Mouse (Mus musculus): ENCODE measurements around the gene Robo2.
"Not testable (repeated sequence)": the region's sequence is repeated elsewhere in the genome, so short reads cannot be mapped to it uniquely, and the experiment has no call there.

Gene Robo2

DNA sequence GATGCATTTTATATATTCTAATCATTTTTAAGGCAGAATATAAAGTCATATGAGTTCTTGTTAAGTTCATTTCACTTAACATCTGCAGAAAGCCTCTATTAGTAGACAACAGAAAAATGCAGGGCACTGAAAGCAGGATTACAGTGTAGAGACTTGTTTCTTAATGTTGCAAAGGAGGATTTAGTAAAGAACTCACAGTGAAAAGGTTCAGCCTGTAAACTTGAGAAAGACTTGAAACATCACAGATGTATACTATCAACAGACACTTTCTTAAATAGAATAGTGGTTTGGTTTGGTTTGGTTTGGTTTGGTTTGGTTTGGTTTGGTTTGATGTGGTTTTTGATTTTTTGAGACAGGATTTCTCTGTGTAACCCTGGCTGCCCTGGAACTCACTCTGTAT lies 349.7 kb downstream of the Robo2 start:
- DNase-seq, result no peak

DNA sequence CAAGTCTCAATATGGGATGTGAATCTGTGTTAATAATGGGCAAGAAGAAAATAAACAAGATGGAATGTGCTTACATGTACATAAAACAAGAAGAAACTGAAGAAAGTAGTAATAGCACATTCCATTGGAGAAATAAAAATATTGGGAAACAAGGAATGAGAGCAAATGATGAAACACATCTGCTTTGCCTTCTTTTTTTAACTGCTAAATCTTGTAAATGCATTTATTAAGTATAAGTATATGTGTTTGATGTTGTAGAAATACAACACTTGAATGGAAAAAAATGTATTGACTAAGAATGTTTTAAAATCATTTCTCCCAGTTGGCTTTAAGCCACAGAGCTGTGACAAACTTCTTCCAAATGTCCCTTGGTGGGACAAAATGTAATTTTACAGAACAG lies 350.1 kb downstream of the Robo2 start:
- DNase-seq, result no peak

DNA sequence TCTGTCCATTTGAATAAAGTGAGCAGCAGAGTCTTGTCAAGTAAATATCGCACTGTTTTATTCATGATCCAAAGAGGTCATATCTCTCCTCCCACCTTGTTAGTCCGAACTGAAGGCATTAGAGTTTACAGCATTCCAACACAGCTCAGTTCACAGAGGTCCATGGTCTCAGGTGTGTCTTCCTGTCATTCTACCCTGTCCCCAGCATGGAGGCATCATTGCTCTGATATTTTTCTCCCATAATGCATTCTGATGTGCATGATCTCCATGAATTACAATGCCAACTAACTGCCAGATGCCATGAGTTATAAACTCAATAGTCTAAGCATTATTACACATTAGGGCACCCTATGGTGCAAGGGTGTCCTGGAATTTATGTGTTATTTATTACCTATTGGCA lies 354.7 kb downstream of the Robo2 start:
- DNase-seq, result no peak

DNA sequence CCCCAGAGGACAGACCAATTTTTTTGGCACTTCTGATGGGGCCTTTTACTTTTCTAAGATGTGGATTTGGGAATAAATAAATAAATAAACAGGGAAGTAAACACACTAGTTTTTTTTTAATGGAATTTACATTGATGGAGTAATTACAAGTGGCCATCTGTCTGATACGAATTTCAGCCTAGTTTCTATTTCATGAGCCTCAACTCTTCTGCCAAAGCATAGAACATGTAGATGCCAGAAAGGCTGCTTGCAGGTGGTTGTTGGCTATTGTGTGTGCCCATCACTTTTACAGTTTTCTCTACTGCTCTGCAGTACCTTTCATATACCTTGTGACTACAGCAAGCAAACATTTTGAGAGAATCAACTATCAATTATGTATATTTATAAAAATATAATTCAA lies 355.4 kb downstream of the Robo2 start:
- peak; percentile 22 to 23 for DNase-seq

DNA sequence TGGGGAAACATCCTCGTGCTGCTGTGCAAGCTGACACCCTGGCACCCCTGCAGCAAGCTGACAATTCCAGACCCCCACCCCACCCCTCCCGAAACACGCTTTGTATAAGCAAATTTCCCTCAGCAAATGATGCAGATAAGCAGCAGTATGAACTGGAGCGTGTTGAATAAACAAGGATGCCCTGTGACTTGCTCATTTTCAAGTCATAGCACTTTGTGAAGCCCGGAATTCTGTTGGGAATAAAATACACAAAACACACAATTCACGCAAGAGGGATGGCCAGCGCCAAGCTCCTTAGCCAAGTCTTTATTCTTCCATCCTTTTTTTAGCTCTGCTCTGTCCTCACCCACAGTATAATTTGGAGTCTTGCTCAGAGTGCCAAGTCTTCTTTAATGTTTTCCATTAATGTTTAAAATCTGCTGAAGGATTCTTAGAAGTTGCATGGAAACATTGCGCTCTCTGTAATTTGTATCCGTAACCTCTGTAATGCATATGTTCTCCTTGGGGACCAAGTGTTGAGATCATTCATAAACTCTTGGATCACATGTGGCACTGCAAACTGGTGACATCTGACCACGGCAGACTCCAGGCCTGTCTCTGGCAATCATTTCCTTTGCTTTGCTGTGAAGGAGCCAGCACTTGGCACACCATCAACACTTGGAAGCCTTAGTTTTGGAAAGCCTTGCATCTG lies 356.4 kb downstream of the Robo2 start:
- DNase-seq, result peak; percentile 94 to 96

DNA sequence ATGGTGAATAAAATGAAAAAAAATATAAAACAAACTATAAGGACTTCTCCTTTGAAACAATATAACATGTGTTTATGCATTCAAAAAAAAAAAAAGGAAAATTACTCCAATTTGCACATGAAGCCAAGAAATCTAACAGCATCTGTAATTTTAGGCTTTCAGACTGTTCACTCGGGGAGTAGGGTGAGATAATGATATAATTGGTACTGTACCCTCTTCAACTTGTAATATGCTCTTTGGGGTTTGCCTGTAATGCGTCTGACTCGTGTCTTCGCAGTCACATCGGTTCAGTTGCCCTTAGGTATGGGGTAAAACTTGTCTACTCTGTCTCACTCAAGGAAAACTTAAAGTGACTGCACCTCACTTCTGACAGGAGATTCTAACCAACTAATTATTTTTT lies 362.2 kb downstream of the Robo2 start:
- DNase-seq, result no peak

DNA sequence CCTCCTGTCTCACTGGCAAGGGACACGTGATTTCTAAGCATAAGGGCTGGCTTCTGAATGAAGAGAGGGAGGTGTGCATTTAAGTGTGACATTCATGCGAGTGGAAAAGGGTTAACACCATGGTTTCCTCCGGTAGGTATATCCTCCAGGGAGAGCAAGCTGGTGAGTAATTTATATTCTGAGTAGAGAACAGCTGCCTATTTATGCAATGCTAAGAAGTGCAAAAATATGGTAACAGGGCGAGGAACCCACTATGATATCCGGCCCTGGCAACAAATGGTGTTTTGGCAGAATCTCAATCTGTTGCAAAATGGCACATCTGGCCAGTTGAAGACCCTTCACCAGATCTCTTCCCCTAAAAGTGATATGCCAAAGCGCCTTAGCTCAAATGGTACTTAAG lies 362.6 kb downstream of the Robo2 start:
- DNase-seq, result no peak

DNA sequence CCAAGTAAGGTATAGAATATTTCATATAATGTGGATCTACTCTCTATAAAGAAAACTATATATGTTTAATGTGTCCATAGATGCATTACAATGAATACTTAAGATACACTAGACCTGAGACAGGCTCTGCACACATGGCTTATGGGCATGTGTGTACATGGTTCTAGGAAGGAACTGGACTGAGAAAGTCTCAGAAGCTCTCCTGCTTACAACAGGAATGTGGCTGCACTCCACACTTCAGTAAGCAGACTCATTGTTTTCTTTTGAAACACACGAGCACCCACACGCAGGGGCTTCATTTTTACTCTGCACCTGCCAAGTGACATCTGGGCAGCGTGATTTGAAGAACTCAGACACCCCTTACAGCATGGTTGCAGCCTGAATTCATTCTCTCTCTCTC lies 364.4 kb downstream of the Robo2 start:
- DNase-seq, result no peak

DNA sequence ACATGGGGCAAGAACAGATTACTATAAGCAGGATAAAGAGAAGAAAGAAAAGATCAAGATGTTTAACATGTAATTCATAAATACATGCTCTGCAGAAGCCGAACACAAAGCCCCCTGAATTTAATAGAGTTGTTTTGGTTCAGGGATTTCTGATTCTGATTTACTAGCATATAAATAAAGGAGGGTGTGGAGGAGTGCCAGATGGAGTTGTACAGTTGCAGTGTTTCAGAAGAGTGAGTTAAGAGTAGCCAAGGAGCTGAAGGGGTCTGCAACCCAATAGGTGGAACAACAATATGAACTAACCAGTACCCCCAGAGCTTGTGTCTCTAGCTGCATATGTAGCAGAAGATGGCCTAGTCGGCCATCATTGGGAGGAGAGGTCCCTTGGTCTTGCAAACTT lies 370.8 kb downstream of the Robo2 start:
- DNase-seq, result not testable (repeated sequence)

DNA sequence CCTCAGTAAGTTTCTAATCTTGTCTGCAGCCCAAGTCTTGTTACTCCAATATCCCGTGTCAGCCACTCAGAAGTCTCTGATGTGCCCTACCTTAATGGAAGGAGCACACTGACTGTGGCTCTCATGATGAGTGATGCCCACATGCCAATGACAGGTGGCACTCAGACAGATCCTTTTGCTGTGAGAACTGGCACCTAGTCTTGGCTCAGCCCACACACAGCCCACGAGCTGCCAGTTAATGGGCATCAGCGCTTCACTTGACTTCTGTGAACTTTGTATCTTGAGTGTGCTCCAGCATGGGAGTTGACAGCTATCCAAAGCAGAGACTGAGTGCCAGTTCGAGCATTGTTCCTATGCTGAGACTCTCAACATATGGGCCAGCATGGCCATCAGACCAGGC lies 383.8 kb downstream of the Robo2 start:
- DNase-seq, result peak; percentile 79 to 91

DNA sequence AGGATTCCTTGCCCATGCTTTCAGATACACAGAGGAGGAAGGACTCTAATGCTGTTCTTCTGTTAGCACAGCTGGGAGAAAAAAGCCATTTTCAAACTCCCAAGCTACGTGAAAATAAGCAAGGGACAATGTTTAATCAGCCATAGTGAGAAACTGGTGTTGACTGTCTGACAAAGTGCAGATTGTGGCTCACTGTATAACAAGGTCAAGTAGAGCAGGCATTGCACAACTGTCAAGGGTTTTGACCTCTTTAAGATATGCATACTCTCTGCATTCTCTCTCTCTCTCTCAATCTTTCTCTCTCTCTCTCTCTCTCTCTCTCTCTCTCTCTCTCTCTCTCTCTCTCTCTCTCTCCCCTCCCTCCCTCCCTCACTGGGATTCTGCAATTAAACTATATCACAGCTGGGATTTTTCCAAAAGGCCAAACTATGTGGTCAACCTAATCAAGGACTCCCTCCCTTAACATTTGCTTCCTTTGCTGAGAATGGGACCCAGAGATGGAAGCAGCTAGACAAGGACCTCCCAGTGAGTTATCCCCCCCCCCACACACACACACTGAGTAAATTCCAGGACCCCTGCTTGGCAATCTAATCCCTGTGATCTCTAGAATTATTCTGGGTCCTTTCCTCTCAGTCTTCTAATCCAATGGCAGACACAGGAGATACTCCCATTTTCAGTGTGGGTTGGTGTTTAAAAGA lies 389.2 kb downstream of the Robo2 start:
- DNase-seq, result no peak

DNA sequence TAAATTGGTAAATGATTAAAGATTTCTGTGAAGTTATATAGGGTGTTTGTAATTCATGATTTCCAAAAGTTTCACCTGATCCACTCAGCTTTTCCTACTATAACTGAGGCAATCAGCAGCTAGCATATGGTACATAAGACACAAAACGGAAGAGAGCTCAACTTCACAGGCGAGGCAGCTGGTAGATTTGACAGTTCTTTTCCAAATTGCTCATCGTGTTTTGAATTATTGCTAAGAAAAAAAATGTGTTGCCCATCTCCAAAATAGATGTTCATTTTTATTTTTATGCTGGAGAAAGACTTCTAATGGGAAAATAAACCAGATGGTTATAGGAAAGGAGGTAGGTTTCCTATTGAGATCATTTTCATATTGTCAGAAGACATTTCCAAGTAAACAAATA lies 405.9 kb downstream of the Robo2 start:
- no peak for DNase-seq

DNA sequence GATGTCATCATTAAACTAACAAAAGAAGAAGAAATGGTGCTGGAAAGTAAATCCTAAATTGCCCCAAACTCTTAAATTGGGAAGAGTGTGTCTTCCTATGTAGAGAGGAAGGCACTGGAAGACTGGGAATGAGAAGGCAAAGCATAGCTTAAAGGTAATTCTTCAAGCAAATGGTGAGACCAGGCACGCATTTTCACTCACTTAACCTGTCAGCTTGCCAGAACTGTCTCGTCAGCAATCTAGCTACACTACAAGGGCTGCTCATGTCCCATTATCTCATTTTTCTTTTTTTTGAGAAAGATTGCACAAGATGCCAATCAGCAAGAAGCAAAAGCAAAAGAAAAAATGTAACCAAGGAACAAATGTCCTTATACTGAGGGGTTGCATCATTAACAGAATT lies 410.3 kb downstream of the Robo2 start:
- peak; percentile 54 to 59 for DNase-seq

DNA sequence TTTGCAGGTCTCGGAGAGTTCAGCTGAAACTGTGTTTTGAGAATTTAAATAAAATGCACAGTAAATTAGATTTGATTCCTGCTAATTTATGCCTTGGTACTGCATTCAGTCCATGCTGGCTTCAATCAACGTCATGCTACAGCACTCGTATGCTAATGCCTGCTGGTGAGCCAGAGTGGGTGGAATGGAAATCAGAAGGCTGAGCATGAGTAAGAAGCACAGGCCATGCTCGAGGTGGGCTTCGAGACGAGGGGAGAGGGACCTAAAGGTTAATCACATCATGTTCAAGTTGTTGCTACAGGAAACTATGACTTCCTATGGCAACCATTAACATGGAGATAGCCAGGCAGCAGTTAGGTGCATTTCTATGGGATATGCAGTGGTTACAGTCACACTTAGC lies 420.4 kb downstream of the Robo2 start:
- DNase-seq, result no peak

DNA sequence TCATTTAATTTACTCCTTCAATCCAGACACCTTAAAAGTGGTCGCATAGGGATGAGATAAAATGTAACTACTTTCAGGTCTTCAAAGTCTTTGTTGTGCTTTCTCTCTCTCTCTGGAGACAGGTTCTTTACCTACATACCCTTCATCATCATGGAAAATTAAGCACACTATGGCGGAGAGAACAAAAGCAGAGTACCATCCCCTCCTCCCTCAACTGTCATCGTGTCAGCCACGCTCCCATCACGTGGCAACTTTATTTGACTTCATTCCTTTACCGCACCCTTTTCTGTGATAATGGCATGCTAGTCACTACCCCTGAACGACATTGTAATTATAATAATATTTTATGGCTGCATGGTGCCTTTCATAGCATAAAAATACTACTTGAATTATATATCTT lies 442.1 kb downstream of the Robo2 start:
- DNase-seq, result no peak

DNA sequence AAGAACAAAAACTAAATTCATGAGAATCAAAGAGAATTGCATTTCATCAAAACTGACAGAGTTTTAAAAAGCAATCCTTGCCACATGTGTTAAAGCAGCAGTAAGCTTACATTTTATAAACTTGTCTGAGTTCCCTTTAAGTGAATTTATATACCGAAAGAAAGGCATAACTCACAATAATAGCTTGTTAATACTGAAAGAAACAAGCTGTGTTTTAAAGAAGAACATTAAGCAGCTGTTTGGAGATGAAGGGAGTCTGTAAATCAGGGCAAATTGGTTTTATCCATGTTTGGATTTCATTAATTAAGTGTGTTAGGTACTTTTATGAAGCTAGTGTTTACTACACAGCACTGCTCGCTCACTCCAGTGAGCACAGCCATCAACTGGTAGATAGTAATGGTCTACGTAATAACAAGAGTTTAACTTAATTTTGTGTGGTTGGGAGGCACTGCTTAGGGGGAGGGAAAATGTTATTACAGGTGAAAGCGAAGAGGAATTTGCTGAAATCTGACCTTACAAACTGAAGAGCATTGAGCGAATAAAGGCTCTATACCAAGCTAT lies 447.2 kb downstream of the Robo2 start:
- DNase-seq, result no peak

DNA sequence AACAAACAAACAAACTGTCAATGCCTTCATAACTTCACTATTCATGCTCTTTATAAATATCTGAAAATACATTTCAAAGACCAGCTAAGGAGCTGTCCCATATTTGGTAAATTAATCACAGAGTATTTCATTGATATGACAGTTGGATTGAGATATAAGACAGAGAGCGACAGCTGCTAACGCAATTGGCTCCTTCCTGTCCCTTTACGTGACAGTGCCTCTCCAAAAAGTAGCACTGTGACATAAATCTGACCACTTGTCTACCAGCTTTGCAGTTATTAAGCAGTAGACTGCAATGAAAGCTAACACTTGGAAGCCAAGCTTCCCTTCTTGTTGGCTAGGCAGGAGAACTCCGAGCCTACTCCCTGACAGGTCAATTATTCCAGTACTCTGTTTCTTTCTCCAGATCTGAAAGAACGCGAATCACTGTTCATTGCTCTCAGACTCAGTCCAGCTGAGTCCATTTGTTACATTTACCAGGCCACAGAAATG lies 452.1 kb downstream of the Robo2 start:
- DNase-seq, result peak in 1 of 2 experiments; percentile 12

DNA sequence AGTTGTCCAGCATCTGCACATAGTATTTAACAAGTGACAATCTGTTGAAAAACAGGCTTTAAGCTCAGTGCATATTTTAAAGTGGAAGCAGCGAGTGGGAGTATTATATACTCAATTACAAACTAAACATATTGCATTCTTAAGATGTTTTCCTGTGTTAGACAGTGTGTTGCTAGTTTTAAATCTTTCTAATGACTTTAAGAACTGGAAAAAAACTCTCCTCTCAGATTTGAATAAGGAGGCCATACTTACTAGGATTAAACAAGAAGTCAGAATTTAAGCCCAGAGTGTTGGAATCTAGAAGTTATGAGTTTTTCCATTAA lies 453.1 kb downstream of the Robo2 start:
- DNase-seq, result no peak

DNA sequence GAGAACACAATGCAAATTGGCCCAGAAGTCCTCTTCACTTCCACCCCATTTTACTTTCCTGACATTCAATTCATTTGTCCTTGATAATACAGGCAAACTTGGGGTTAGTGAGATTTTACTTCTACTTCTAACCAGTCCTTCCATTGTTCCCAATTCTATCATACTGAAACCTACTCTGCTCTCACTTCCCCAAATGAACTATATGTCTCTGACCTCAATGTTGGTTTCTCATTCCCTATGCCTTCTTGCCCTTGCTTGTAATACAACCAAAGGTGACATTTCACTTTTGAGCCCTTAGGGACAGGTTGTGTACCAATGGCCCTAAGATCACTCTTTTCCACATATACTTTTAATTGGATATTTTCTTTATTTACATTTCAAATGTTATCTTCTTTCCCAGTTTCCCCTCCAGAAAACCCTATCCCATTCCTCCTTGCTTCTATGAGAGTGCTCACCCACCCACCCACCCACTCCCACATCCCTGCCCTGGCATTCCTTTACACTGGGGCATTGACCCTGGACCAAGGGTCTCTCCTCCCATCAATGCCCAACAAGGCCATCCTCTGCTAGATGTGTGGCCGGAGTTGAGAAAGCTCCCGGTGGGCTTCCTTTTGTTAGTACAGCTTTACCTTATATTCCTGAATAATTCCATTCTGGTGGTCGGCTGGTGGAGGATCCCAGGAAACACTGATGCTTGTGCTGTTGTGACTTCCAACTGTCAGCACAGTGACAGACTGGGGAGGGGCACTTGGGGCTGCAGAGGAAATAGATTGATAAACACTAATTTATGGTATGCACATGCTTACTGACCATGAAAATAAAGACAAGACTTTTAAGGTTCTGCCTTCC lies 453.7 kb downstream of the Robo2 start:
- DNase-seq, result no peak

DNA sequence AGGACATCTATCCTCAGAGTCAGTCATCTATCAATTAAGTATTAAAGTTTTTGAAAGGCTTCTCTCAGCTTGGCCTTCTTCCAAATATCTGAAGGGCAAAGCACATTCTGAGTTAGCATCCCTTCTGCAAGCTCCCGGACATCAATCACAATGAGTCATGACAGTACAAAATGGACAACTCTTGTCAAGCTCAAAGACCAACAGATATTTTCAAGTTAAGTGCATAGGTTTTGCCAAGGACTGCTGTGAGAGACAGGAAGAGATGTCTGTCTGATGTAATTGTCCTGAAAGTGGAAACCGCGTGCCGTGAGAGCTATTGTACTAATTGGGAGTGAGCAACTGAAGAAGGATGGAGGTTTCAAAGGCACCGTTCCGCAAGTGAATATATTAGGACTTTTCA lies 465.5 kb downstream of the Robo2 start:
- DNase-seq, result no peak

DNA sequence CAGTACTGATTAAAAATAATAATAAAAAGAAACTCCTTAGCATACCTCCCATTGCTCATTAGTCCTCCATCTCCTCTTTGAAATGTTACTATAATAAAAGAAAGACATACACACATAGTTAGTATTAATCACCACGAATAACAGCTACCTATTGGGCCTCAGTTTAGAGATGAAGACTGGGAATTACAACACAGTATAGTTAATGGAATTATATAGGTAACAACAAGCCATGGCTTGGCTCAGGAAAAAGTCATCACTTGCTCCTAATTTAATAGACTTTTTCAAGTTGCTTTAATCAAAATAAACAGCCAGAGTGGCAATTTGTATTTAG lies 471.4 kb downstream of the Robo2 start:
- no peak for DNase-seq

DNA sequence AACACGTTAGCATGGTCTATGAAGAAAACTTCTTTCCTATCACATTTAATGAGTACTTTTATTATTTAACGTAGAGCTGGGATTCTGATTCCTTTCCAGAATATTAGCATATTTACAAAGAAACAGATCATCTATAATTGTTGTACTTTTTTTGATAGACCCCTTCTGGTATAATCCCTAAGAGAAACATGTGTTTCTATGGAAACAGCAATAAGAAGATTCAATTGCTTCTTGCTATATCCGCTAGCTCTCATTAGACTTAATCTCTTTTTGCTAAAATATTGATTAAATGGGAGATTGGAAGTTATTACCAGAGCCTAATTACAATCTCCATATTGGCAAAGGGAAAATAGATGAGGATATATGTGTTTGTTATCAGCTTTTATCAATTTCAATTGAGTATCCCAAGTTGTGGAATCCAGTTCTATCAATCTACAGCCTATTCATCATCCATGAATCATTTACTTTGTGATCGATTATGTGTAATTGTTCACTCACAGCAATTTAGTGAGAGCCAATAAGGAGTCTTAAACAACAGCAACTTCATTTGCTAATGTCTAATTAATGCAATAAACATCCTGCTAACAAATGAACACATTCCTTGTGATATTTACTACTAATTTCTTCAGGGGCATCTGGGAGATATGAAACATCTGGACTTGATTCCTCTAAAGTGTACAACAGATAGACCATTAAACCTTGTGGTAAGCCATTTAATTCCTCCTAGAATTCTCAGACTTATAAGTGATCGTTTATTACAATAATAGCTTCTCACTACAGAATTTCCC lies 472.0 kb downstream of the Robo2 start:
- DNase-seq, result no peak

DNA sequence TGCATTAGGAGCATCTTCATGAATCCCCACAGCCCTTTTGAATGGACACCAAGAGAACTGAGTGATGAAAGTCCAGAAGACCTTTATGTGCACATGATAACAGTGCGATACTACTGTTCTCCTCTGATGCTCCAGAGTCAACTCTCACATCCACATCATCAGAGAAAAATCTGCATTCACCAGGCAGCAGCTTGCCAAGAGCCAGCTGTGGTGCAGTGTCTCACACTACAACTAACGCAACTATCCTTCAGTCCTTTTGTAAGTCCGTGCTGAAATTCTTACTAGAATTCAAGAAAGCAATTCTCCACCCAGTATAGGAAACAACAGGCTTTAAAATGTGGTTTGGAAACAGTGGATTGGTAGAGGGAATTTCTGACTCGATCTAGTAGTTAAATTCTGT lies 481.3 kb downstream of the Robo2 start:
- no peak for DNase-seq
